Mouse (Mus musculus) myocyte (in vitro differentiated cells): ENCODE measurements at regions not wholly inside any gene's neighbourhood (a gene's known extent, or its start where the extent isn't known, plus 50 kb on each side); places are given as distances from the start of the nearest gene placed in this dataset.

Experiments used
- CEBPB ChIP-seq: IDR thresholded peaks from 2 replicates; pipeline ENCODE4 v1.6.1; 2011; ENCODE audit warnings: mild to moderate bottlenecking, moderate library complexity; ENCODE audit not compliant: poor library complexity, insufficient read depth, severe bottlenecking
- E2F4 ChIP-seq: IDR thresholded peaks from one replicate; pipeline ENCODE4 v1.6.1; 2011; ENCODE audit warnings: mild to moderate bottlenecking, control low read depth, moderate library complexity; ENCODE audit not compliant: insufficient read depth
- MAX ChIP-seq: IDR thresholded peaks from one replicate; pipeline ENCODE4 v1.6.1; 2011; ENCODE audit warnings: low read depth, mild to moderate bottlenecking, control low read depth
- MYOD1 ChIP-seq, 3 experiments: IDR thresholded peaks; one replicate each; pipeline ENCODE4 v1.6.1; 2011; ENCODE audit warnings: control low read depth in 2 of 3, low read depth in 2 of 3, mild to moderate bottlenecking in 2 of 3, moderate library complexity in 1 of 3; ENCODE audit not compliant: insufficient read length in 2 of 3, control insufficient read depth in 1 of 3
- MYOG ChIP-seq, 3 experiments: IDR thresholded peaks; one replicate each; pipeline ENCODE4 v1.6.1; 2011; ENCODE audit warnings: control low read depth in 2 of 3, low read depth in 2 of 3, mild to moderate bottlenecking in 2 of 3; ENCODE audit not compliant: insufficient read length in 2 of 3, control insufficient read depth in 1 of 3, insufficient read depth in 1 of 3
- POLR2A ChIP-seq: IDR thresholded peaks from one replicate; pipeline ENCODE4 v1.6.1; 2011; ENCODE audit warnings: low read depth, mild to moderate bottlenecking, control low read depth, moderate library complexity; ENCODE audit not compliant: insufficient read length
- POLR2AphosphoS2 ChIP-seq: IDR thresholded peaks from one replicate; pipeline ENCODE4 v1.6.1; 2011; ENCODE audit warnings: low read depth, control low read depth; ENCODE audit not compliant: insufficient read length
- REST ChIP-seq: IDR thresholded peaks from one replicate; pipeline ENCODE4 v1.6.1; 2011; ENCODE audit warnings: mild to moderate bottlenecking, control low read depth, moderate library complexity; ENCODE audit not compliant: insufficient read depth, insufficient read length
- SRF ChIP-seq: IDR thresholded peaks from one replicate; pipeline ENCODE4 v1.6.1; 2011; ENCODE audit warnings: low read depth; ENCODE audit not compliant: control insufficient read depth, insufficient read length
- TCF12 ChIP-seq: IDR thresholded peaks from one replicate; pipeline ENCODE4 v1.6.1; 2011; ENCODE audit warnings: mild to moderate bottlenecking, control low read depth; ENCODE audit not compliant: poor library complexity, insufficient read depth, severe bottlenecking
- USF1 ChIP-seq: IDR thresholded peaks from one replicate; pipeline ENCODE4 v1.6.1; 2011; ENCODE audit warnings: low read depth, mild to moderate bottlenecking, control low read depth, moderate library complexity

DNA sequence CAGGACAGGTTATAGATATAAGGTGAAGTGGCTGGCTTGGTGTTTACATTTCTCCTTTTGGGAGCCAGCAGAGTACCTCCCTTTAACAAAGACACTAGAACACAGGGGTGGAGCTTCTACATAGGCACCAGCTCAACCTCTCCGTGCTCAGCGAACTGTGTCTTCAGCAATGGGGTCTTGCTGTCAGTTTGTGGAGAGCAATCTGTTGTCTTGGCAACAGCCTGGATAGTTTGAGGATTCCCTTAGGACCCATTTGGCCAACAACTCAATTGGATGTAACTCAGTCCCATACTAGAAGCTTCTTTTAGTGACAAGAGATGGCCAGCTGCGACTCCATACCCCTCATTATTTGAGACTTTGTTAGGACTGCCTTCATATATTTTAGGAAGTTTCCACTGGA is 54.0 kb upstream of the Tgm3 start:
- no peak for TF ChIP-seq USF1
- TF ChIP-seq POLR2A = no peak
- TF ChIP-seq REST = no peak
- no peak for TF ChIP-seq POLR2AphosphoS2
- TF ChIP-seq MYOG (IDR thresholded peaks at IDR 0.05; ENCODE audit: control insufficient read depth in 1 of 3, insufficient read depth in 1 of 3, insufficient read length in 2 of 3, low read depth in 2 of 3) = no peak
- no peak for TF ChIP-seq CEBPB
- TF ChIP-seq MYOD1 (IDR thresholded peaks at IDR 0.05; ENCODE audit: control insufficient read depth in 1 of 3, insufficient read length in 2 of 3, low read depth in 2 of 3) = no peak
- TF ChIP-seq SRF = no peak
- no peak for TF ChIP-seq E2F4
- TF ChIP-seq TCF12 = no peak
- TF ChIP-seq MAX = no peak
